Mouse (Mus musculus): ENCODE results near the gene Tubgcp6.
A peak's percentile ranks its signal among the peaks of the same experiment; 100 is the strongest.

Tubgcp6 gene

DNA sequence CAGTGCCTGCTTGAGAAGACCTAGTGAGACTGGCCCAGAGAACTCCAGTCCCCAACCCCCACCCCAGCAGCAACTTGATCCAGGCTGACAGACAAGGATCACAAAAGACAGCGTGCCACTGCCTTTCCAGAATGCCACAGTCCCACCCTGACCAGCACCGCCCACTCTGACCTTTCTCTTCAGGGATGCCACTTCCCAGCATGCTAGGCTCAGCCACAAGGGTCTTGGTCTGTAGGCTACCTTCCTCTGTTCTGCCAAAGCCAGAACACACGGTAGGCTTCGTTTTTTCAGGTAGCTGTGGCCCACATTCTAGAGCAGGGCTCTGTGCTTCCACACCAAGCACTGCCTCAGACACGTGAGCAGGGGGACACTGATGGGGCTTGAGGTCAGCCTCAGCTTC lies 20.3 kb downstream of the Tubgcp6 start:
- DNase-seq (ENCODE audit: low spot score in 2 of 2): no peak

GRCm38 (mm10) chr15:89100823-89101222 lies 22.1 kb downstream of the Tubgcp6 start:
- no peak for DNase-seq (ENCODE audit: low spot score in 2 of 2)

GRCm38 (mm10) chr15:89098616-89099015 lies 24.3 kb downstream of the Tubgcp6 start:
- no peak for DNase-seq (ENCODE audit: low spot score in 2 of 2)

- DNase-seq (ENCODE audit: low spot score in 2 of 2): no peak
Measured at GRCm38 (mm10) chr15:89097450-89097849, 25.5 kb downstream of the Tubgcp6 start.

GRCm38 (mm10) chr15:89092181-89092580 lies 30.7 kb downstream of the Tubgcp6 start:
- no peak for DNase-seq (ENCODE audit: low spot score in 2 of 2)

GRCm38 (mm10) chr15:89090662-89091061 lies 32.2 kb downstream of the Tubgcp6 start:
- no peak for DNase-seq (ENCODE audit: low spot score in 2 of 2)

DNA sequence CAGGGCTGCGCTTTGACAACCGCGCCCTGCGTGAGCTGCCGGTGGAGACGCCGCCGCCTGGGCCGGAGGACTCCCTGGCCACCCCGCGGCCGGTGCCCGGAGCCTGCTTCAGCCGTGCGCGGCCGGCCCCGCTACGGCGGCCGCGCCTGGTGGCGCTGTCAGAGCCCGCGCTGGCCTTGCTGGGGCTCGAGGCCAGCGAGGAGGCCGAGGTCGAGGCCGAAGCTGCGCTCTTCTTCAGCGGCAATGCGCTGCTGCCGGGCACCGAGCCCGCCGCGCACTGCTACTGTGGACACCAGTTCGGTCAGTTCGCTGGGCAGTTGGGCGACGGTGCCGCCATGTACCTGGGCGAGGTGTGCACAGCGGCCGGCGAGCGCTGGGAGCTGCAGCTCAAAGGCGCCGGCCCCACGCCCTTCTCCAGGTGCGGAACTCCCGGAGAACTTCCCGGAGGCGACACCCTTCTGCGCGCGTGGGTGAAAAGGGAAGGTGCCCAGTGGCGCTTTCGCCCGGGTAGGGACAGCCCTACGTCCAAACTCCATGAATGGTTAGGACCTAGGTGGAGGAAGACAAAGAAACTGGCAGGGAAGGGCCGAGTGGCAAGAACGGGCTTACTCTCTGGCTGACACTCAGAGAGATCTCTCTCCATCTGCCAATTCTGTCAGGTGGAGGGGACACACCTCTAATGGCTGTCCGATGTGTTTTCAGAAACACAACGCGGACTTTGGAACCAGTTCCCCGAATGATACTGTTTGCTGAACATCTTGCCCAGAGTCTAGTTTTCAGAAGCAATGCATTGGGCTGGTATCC lies 33.5 kb downstream of the Tubgcp6 start:
- DNase-seq (ENCODE audit: low spot score in 2 of 2): peak in 1 of 2 experiments; percentile 38

DNA sequence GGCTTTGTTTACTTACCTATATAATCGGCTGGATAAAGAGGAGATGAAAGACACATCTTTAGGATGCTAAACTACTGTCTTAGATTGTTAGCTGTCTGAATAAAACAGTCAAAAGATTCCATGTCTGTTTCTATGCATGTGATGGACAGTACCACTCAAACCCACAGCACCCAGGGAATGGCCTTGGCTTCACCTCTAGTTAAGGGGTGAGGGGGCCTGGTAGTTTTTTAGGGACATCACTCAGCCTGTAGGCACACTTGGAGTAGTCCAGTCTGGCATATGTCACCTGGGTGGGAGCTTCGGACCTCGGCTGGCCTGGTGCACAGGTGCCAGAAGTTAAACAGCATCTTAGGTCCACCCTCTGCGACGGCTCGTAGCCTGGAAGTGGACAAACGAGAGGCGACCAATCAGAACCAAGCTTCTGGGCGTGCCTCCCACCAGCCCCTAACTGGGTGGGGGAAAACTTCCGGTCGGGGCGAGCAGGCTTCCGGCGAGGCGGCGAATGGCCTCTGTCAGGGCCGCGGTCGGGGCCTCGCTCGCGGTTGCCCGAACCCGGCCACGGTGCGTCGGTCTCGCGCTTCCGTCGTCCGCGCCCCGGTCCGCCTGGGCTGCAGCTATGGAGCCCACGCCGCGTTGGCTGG lies 34.2 kb downstream of the Tubgcp6 start, which contains the start of gene Selenoo:
Gene Selenoo (plus strand): TSS at position 478 of the 641 bp plus-strand sequence.
- peak; percentile 79 to 88 for DNase-seq (ENCODE audit: low spot score in 2 of 2)

- no peak for DNase-seq (ENCODE audit: low spot score in 2 of 2)
Measured at GRCm38 (mm10) chr15:89084826-89085225, 38.1 kb downstream of the Tubgcp6 start.

GRCm38 (mm10) chr15:89083906-89084305 lies 39.0 kb downstream of the Tubgcp6 start:
- DNase-seq (ENCODE audit: low spot score in 2 of 2): no peak

DNA sequence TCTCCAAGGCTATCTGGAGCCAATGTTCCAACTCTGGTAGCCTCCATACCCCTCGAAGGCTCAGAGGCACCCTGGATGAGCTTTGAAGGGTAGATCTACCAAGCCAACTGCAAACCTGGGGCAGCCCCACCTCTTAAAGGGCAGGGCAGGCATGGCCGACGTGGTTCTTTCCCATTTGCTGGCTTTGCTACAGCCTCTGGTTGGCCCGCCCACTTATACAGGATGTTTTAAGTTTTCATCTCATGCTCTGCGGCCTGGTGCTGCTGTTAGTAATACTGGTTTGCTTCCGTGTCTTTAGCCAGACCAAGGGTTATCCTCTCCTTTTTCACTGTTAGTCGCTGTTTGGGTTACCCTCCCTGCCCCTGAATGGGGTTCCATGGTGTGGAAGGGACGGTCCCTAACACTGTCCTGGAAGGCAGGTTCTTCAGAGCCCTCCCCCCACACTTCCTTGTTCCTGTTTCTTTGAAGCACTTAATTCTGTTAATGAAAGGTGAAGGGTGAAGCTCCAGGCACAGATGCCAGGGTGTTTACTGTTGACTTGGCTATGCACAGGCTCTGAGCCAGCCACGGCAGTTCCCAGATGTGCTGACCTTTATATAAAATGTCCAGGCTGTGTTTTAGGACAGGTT lies 44.6 kb downstream of the Tubgcp6 start:
- DNase-seq (ENCODE audit: low spot score in 2 of 2): no peak

DNA sequence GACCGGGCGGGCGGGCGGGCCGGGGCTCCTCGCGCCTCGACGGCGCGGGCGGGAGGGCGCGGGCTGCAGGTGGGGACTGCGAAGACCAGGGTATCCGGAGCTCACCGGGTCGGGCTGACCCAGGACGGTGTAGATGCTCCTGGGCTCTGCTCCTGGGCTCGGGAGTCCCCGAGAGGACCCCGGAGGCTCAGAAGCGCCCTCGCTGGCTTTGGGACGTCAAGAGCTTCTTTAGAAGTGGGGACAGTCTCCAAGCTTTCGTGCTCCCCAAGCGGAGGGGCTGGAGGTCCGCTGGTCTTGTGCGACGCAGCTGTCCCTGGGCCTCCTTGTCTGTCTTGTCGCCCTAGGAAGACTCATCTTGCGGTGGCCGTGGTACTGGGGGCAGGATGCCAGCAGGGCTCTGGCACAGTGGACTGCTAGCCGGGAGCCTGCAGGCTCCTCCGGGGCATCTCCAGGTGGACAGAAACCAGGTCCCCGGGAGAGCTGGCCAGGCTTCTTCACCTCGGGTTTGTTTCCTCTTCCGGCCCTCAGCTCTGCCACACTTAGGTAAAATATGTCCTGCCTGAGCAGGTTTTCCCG lies 46.7 kb downstream of the Tubgcp6 start:
- DNase-seq (ENCODE audit: low spot score in 2 of 2): peak in 1 of 2 experiments; percentile 55

GRCm38 (mm10) chr15:89075478-89076147 lies 47.3 kb downstream of the Tubgcp6 start:
- DNase-seq (ENCODE audit: low spot score in 2 of 2): peak; percentile 73 to 85

- no peak for DNase-seq (ENCODE audit: low spot score in 2 of 2)
Measured at GRCm38 (mm10) chr15:89074613-89075477, 48.1 kb downstream of the Tubgcp6 start, which contains the start of gene Trabd. Gene Trabd, plus strand, starts transcription at chr15:89075124.

- DNase-seq (ENCODE audit: low spot score in 2 of 2): no peak
Measured at GRCm38 (mm10) chr15:89073993-89074603, 48.8 kb downstream of the Tubgcp6 start.

GRCm38 (mm10) chr15:89070606-89071005 lies 52.3 kb downstream of the Tubgcp6 start:
- no peak for DNase-seq (ENCODE audit: low spot score in 2 of 2)

GRCm38 (mm10) chr15:89069336-89069840 lies 53.5 kb downstream of the Tubgcp6 start:
- DNase-seq (ENCODE audit: low spot score in 2 of 2): no peak

DNA sequence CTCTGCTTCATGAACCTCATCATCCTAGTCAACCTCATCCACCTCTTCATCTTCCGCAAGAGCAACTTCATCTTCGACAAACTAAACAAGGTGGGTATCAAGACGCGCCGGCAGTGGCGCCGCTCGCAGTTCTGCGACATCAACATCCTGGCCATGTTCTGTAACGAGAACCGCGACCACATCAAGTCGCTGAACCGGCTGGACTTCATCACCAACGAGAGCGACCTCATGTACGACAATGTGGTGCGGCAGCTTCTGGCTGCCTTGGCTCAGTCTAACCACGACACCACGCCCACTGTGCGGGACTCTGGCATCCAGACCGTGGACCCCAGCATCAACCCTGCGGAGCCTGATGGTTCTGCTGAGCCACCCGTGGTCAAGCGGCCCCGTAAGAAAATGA lies 54.7 kb downstream of the Tubgcp6 start:
- no peak for DNase-seq (ENCODE audit: low spot score in 2 of 2)

- no peak for DNase-seq (ENCODE audit: low spot score in 2 of 2)
Measured at GRCm38 (mm10) chr15:89067609-89068008, 55.3 kb downstream of the Tubgcp6 start.

GRCm38 (mm10) chr15:89064891-89065290 lies 58.0 kb downstream of the Tubgcp6 start:
- DNase-seq (ENCODE audit: low spot score in 2 of 2): no peak

All from frontal cortex, postnatal 10 days (tissue).